22 mouse cellular contexts compared by ENCODE assay signal in genomic region chr5:102048416-102048815, GRCm38 (mm10).
"Had no signal": no experiment of that assay in that cellular context is flagged by ENCODE, and none has a peak within 500 bp of the region (broad histone marks: within the 10 kb centered on the region; RNA-seq: fewer than 3 reads in every experiment).

No protein-coding gene starts in this region.

- H3K27ac ChIP-seq: kidney, embryonic 15.5 days; limb, embryonic 12.5 days; limb, embryonic 15.5 days; liver, embryonic 14.5 days; macrophage; midbrain, embryonic 12.5 days; neural tube, embryonic 12.5 days; stomach, embryonic 15.5 days had no signal

- DNase-seq: kidney, adult 8-10 months; kidney, postnatal 14 days; kidney, postnatal 4 days; left cerebral cortex, postnatal 4 days; liver, postnatal 0 days; lung, embryonic 14.5 days; retina, postnatal 1 day; right cerebral cortex, postnatal 25 days; spleen, adult 18-20 months; thymus, adult 18-20 months; thymus, postnatal 14 days; thymus, postnatal 4 days had no signal

- H3K4me2 ChIP-seq: kidney, embryonic 15.5 days; limb, embryonic 12.5 days; limb, embryonic 15.5 days; liver, embryonic 11.5 days; lung, embryonic 14.5 days; midbrain, embryonic 12.5 days; neural tube, embryonic 12.5 days; stomach, embryonic 15.5 days had no signal

- H3K36me3 ChIP-seq: limb, embryonic 15.5 days had no signal

- H3K4me3 ChIP-seq: kidney, embryonic 15.5 days; limb, embryonic 12.5 days; limb, embryonic 15.5 days; midbrain, embryonic 12.5 days; neural tube, embryonic 12.5 days; stomach, embryonic 15.5 days had no signal

- H3K27me3 ChIP-seq: kidney, embryonic 15.5 days; limb, embryonic 12.5 days; limb, embryonic 15.5 days; midbrain, embryonic 12.5 days; neural tube, embryonic 12.5 days; stomach, embryonic 15.5 days had no signal

- H3K4me1 ChIP-seq: midbrain, embryonic 12.5 days; neural tube, embryonic 12.5 days had no signal

- H3K9me3 ChIP-seq: kidney, embryonic 15.5 days; limb, embryonic 12.5 days; limb, embryonic 15.5 days; midbrain, embryonic 12.5 days; neural tube, embryonic 12.5 days; stomach, embryonic 15.5 days had no signal

- H3K9ac ChIP-seq: kidney, embryonic 15.5 days; limb, embryonic 12.5 days; limb, embryonic 15.5 days; liver, embryonic 14.5 days; liver, postnatal 0 days; lung, embryonic 14.5 days; midbrain, embryonic 12.5 days; neural tube, embryonic 12.5 days; stomach, embryonic 15.5 days had no signal

- ATAC-seq: liver, postnatal 0 days; lung, postnatal 0 days had no signal
